Mouse (Mus musculus) small intestine, adult 2 months (tissue): ENCODE measurements around the gene Ptprm.

Source experiments
- CTCF ChIP-seq: fragments of 200-500 bp; IDR thresholded peaks from 2 replicates; pipeline ENCODE4 v1.5.1; 2012; ENCODE audit warnings: low read depth, mild to moderate bottlenecking, control low read depth, inconsistent platforms, low read length, moderate library complexity, mixed read lengths; ENCODE audit not compliant: insufficient replicate concordance, insufficient read length; ENCODE audit errors: extremely low read depth
- POLR2A ChIP-seq: fragments of 200-500 bp; IDR thresholded peaks from 2 replicates; pipeline ENCODE4 v1.6.1; 2012; ENCODE audit warnings: low read depth, mild to moderate bottlenecking, control low read depth, inconsistent platforms, low read length, moderate library complexity

- TF ChIP-seq POLR2A = no peak
- TF ChIP-seq CTCF = no peak
Measured at GRCm38 (mm10) chr17:66738779-66739345, 615.4 kb downstream of the Ptprm start.
